Mouse (Mus musculus) liver, embryonic 13.5 days (tissue): ENCODE data around the gene Acbd5. TPM values are rescaled to one million over a fixed set of nuclear protein-coding genes. Genes with fewer than 3 reads are reported as not detected.

ENCODE experiments used
- ATAC-seq: fragments of 200-750 bp; cut with Nextera tagmentation; 2 replicates; pipeline ENCODE4 v1.8.0; 2017; ENCODE audit warnings: low read depth, mild to moderate bottlenecking, moderate number of reproducible peaks, moderate library complexity
- DNase-seq: peaks from one replicate; pipeline ENCODE4 v3.0.0; 2022
- H3K27ac ChIP-seq: fragments of 300-500 bp; sonication (generic); 2 replicates; pipeline ENCODE4 v1.5.1; 2015; ENCODE audit warnings: moderate library complexity, mild to moderate bottlenecking, inconsistent platforms
- H3K27me3 ChIP-seq: fragments of 300-500 bp; sonication (generic); 2 replicates; pipeline ENCODE4 v1.6.1; 2015; ENCODE audit warnings: mild to moderate bottlenecking, inconsistent platforms
- H3K36me3 ChIP-seq: fragments of 300-500 bp; sonication (generic); 2 replicates; pipeline ENCODE4 v1.6.1; 2015; ENCODE audit warnings: mild to moderate bottlenecking, inconsistent platforms
- H3K4me1 ChIP-seq: fragments of 300-500 bp; sonication (generic); replicated peaks from 2 replicates; pipeline ENCODE4 v1.6.1; 2015; ENCODE audit warnings: inconsistent platforms
- H3K4me2 ChIP-seq: fragments of 300-500 bp; sonication (generic); 2 replicates; pipeline ENCODE4 v1.6.1; 2015; ENCODE audit warnings: inconsistent platforms, mild to moderate bottlenecking, moderate library complexity
- H3K4me3 ChIP-seq: fragments of 300-500 bp; sonication (generic); replicated peaks from 2 replicates; pipeline ENCODE4 v1.5.1; 2015; ENCODE audit warnings: mild to moderate bottlenecking, inconsistent platforms
- H3K9ac ChIP-seq: fragments of 300-500 bp; sonication (generic); 2 replicates; pipeline ENCODE4 v1.6.1; 2015; ENCODE audit warnings: mild to moderate bottlenecking, inconsistent platforms
- H3K9me3 ChIP-seq: fragments of 300-500 bp; sonication (generic); replicated peaks from 2 replicates; pipeline ENCODE4 v1.6.1; 2016; ENCODE audit warnings: inconsistent platforms
- WGBS: fragments of 180-500 bp; shearing (Covaris S2); methylation state at CpG from one replicate; pipeline ENCODE4 v1.1.7; 2015; ENCODE audit not compliant: insufficient replicate concordance; 5-methylcytosine and 5-hydroxymethylcytosine counted together
- polyA plus RNA-seq: library from polyadenylated mRNA; unstranded; fragments of >200 nt; fragmentation: Nextera tagmentation; extraction: Ambion mirVana; gene quantifications from 2 replicates; pipeline ENCODE4 v1.2.1, GENCODE M21; 2015

Acbd5 gene
- 14.4 and 17.5 TPM in 2 replicates for polyA plus RNA-seq

- peak; percentile 93 for DNase-seq
- Histone ChIP-seq H3K9me3 (no peaks in the 10 kb centered on the region), H3K27me3 (no peaks in the 10 kb centered on the region), H3K27ac (peak within 1 kb of the TSS; percentile 96), H3K9ac (peak within 1 kb of the TSS; percentile 90), H3K4me3 (peak within 1 kb of the TSS; percentile 78), H3K4me1 (peaks cover 13% of the 10 kb centered on the region), H3K36me3 (peaks cover 5% of the 10 kb centered on the region; the same call in 1 of the 2 replicates), H3K4me2 (peak within 1 kb of the TSS; percentile 99)
- peak; percentile 92 for ATAC-seq
- WGBS: 2% methylated on average over 34 of the region's 34 CpGs
Observed at GRCm38 (mm10) chr2:23067552-23068369, at the start of gene Acbd5. Gene Acbd5, plus strand, starts transcription at chr2:23068167.

GRCm38 (mm10) chr2:23019170-23019569 lies 48.8 kb upstream of the Acbd5 start:
- Histone ChIP-seq H3K27me3 (no peaks in the 10 kb centered on the region), H3K9me3 (no peaks in the 10 kb centered on the region), H3K4me1 (peaks cover 53% of the 10 kb centered on the region), H3K4me2 (no peak overlapping the region), H3K9ac (no peak overlapping the region), H3K36me3 (0 out of 2 replicates have a peak, but pooled peaks cover 3% of the 10 kb centered on the region), H3K4me3 (no peak overlapping the region), H3K27ac (no peak overlapping the region)
- peak; percentile 25 for ATAC-seq
- no peak for DNase-seq
- WGBS: 44% methylated on average over 2 of the region's 2 CpGs

DNA sequence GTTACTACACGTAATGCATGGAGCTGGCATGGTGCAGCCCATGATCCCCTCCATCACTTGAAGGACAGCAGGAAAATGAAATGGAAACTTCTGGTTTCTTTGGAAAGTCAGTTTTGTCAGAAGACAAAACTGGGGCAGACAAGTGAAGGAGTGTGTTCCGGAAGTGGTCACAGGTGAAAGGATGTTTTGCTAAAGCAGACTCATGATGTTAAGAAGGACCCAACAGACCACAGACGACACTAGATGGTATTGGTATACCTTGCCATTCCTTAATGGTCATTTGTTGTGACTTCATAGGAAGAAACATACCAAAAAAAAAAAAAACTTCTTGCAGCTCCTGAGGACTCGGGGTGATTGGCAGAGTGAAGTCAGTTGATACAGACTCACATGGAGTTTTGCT lies 46.6 kb upstream of the Acbd5 start:
- WGBS: 70% methylated on average over 4 of the region's 4 CpGs
- H3K9me3 ChIP-seq: no peaks in the 10 kb centered on the region
- H3K36me3 ChIP-seq: 0 out of 2 replicates have a peak, but pooled peaks cover 3% of the 10 kb centered on the region
- H3K4me3 ChIP-seq: no peak overlapping the region
- H3K4me1 ChIP-seq: peaks cover 51% of the 10 kb centered on the region
- H3K4me2 ChIP-seq: peak overlapping the region; percentile 2
- H3K9ac ChIP-seq: no peak overlapping the region
- no peak for ATAC-seq
- no peak for DNase-seq
- H3K27ac ChIP-seq: peak overlapping the region; percentile 35; the same call in 1 of the 2 replicates
- H3K27me3 ChIP-seq: no peaks in the 10 kb centered on the region

DNA sequence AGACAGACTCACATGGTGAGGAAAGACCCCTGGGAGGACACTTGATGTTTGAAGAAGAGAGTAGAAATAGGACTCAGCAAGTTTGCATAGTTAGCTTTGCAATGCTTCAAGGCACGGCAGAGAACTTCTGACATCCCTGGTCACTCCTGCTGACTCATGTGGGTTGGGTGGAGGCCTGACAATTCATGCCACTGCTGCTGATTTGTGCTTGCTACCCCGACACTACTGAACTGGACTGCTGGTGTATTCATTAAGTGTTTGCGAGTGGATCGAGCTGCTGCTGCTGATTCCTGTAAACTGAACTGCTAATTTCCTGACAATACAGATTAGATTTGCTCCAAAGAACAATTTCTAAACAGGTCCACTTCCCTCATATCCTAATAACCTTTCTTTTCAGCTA lies 46.2 kb upstream of the Acbd5 start:
- H3K9ac ChIP-seq: peak overlapping the region; percentile 27
- ATAC-seq: peak; percentile 80
- H3K36me3 ChIP-seq: 0 out of 2 replicates have a peak, but pooled peaks cover 3% of the 10 kb centered on the region
- H3K4me3 ChIP-seq: no peak overlapping the region
- DNase-seq: peak; percentile 58
- 21% methylated on average over 4 of the region's 4 CpGs for WGBS
- H3K9me3 ChIP-seq: no peaks in the 10 kb centered on the region
- H3K27ac ChIP-seq: peak overlapping the region; percentile 35
- no peaks in the 10 kb centered on the region for H3K27me3 ChIP-seq
- H3K4me2 ChIP-seq: peak overlapping the region; percentile 2
- H3K4me1 ChIP-seq: peaks cover 56% of the 10 kb centered on the region

DNA sequence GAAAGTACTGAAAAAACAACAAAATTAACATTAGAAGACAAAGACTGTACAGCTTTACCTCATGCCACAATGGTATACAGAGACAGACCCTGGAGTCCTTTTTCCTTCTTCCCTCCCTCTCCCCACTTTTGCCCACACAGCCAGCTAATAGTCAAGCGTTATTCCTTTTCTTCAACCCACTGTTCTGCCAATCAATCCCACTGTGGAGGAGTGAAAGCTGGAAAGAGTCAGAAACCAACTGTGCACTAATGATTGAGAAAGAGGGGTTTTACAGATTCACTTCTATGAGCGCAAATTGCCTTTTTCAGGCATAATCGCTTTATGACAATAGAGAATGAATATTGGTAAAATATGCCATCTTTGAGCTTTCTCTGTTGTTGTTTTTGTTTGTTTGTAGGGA lies 44.9 kb upstream of the Acbd5 start:
- WGBS: 88% methylated on average over 3 of the region's 3 CpGs
- peaks cover 62% of the 10 kb centered on the region for H3K4me1 ChIP-seq
- no peak overlapping the region for H3K4me3 ChIP-seq
- H3K4me2 ChIP-seq: no peak overlapping the region
- no peak overlapping the region for H3K27ac ChIP-seq
- no peak for DNase-seq
- no peaks in the 10 kb centered on the region for H3K27me3 ChIP-seq
- ATAC-seq: no peak
- H3K9ac ChIP-seq: no peak overlapping the region
- no peaks in the 10 kb centered on the region for H3K9me3 ChIP-seq
- H3K36me3 ChIP-seq: 0 out of 2 replicates have a peak, but pooled peaks cover 3% of the 10 kb centered on the region

DNA sequence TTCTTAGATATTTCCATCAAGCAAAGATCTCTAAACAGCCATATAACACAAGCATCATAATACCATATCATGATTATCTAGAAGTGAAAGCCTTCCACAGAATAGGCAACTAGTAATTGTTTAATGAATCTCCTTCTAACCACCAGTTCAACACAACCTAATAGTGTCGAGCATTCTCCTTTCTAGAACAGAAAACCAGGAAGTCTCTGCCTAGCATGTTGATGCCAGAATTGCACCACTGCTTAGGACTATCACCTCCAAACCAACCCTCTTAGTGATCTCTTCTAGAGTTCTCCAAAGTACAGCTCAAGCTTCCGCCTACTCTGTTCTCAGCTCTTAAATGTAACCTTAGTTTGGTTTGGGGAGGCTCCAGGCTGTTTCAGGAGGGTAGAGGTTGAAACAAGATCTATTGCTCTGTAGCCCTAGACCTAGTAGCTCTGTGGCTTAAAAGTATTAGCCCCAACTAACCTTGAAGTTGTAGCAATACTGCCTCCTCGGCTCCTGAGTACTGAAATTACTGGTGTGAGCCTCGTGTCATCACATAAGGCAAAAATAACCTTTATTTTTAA lies 44.2 kb upstream of the Acbd5 start:
- no peak for DNase-seq
- Histone ChIP-seq H3K4me1 (peaks cover 62% of the 10 kb centered on the region), H3K9ac (no peak overlapping the region), H3K4me3 (no peak overlapping the region), H3K27ac (no peak overlapping the region), H3K27me3 (no peaks in the 10 kb centered on the region), H3K36me3 (0 out of 2 replicates have a peak, but pooled peaks cover 3% of the 10 kb centered on the region), H3K4me2 (no peak overlapping the region), H3K9me3 (no peaks in the 10 kb centered on the region)
- no peak for ATAC-seq
- 73% methylated on average over 4 of the region's 4 CpGs for WGBS

GRCm38 (mm10) chr2:23026379-23026778 lies 41.6 kb upstream of the Acbd5 start:
- Histone ChIP-seq H3K9ac (no peak overlapping the region), H3K4me3 (no peak overlapping the region), H3K4me2 (no peak overlapping the region), H3K27me3 (no peaks in the 10 kb centered on the region), H3K36me3 (peaks cover 18% of the 10 kb centered on the region), H3K4me1 (peaks cover 52% of the 10 kb centered on the region), H3K27ac (no peak overlapping the region), H3K9me3 (no peaks in the 10 kb centered on the region)
- ATAC-seq (peak; percentile 71), DNase-seq (no peak)
- 17% methylated on average over 1 of the region's 1 CpGs for WGBS

GRCm38 (mm10) chr2:23028826-23029225 lies 39.1 kb upstream of the Acbd5 start:
- no peak overlapping the region for H3K4me2 ChIP-seq
- H3K9me3 ChIP-seq: no peaks in the 10 kb centered on the region
- H3K27me3 ChIP-seq: no peaks in the 10 kb centered on the region
- peaks cover 40% of the 10 kb centered on the region for H3K4me1 ChIP-seq
- H3K36me3 ChIP-seq: peaks cover 18% of the 10 kb centered on the region
- WGBS: 78% methylated on average over 4 of the region's 4 CpGs
- H3K27ac ChIP-seq: no peak overlapping the region
- no peak overlapping the region for H3K4me3 ChIP-seq
- no peak for ATAC-seq
- DNase-seq: no peak
- no peak overlapping the region for H3K9ac ChIP-seq

DNA sequence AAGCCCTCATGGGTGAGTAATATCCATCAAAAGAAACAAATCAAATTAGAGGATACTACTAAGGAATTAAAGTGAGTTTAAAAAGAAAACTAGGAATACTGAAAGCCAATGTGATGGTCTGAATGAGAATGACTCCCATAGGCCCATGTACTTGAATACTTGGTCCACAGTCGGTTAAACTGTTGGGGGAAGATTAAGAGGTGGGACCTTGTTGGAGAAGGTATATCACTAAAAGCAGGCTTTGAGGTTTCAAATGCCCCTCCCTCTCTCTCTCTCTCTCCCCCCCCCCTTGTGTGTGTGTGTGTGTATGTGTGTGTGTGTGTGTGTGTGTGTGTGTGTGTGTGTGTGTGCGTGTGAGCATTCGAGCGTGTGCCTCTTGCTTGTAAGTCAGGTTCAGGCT lies 37.3 kb upstream of the Acbd5 start:
- Histone ChIP-seq H3K36me3 (peaks cover 18% of the 10 kb centered on the region), H3K27me3 (no peaks in the 10 kb centered on the region), H3K4me1 (peaks cover 40% of the 10 kb centered on the region), H3K4me3 (no peak overlapping the region), H3K27ac (no peak overlapping the region), H3K9me3 (no peaks in the 10 kb centered on the region), H3K9ac (no peak overlapping the region), H3K4me2 (no peak overlapping the region)
- WGBS: 78% methylated on average over 4 of the region's 4 CpGs
- DNase-seq (no peak), ATAC-seq (peak; percentile 56)

DNA sequence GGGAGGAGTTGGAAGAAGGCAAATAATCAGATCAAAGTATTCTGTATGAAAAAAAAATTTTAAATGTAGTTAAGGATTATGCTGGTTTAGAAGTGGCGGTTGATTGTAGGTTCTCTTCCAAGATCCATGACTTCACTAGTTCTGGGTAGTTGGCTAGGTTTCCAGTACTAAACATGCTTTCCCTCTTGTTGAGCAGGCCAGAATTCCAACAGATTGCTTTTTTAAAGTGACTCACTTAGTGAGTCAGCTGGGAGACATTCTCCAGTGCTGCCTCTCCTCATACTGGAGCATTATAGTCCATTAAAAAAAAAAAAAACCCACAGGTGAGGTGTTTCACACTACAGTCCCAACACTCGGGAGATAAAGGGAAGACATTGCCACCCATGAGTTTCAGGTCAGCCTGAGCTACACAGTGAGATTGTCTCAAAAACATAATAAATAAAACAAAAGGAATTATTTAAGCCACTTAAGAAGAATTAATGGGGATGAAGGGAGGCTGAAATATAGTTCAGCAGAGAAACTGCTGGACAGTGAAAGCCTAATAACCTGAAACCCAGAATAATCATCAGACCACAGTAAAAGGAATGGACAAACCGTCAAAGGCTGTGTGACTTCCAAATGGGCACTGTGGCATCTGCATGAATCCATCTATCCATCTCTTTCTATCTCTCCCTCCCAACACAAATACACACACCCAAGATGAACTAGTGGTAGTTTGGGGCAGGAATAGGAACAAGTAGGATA lies 33.1 kb upstream of the Acbd5 start:
- Histone ChIP-seq H3K9me3 (no peaks in the 10 kb centered on the region), H3K4me2 (no peak overlapping the region), H3K36me3 (peaks cover 13% of the 10 kb centered on the region), H3K27me3 (no peaks in the 10 kb centered on the region), H3K4me3 (no peak overlapping the region), H3K4me1 (peaks cover 51% of the 10 kb centered on the region), H3K27ac (no peak overlapping the region), H3K9ac (no peak overlapping the region)
- WGBS: 66% methylated on average over 3 of the region's 3 CpGs
- ATAC-seq (no peak), DNase-seq (no peak)

DNA sequence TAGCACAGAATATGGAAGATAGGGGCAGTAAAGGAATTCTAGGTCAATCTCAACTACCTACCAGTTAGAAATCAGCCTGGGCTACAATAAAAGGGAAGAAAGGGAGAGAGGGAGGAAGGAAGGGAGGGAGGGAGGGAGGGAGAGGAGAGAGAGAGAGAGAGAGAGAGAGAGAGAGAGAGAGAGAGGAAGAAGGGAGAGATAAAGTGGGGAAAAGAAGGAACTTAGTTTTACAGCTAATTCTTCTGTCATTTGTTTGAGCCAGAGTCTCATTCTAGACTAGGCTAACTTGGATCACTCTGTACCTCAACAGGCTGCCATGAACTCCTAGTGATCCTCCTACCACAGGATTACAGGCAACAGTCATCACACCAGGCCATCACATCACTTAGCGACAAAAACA lies 32.5 kb upstream of the Acbd5 start:
- no peak overlapping the region for H3K27ac ChIP-seq
- DNase-seq (no peak), ATAC-seq (no peak)
- WGBS: 90% methylated on average over 1 of the region's 1 CpGs
- no peaks in the 10 kb centered on the region for H3K27me3 ChIP-seq
- peaks cover 52% of the 10 kb centered on the region for H3K4me1 ChIP-seq
- no peak overlapping the region for H3K4me3 ChIP-seq
- no peaks in the 10 kb centered on the region for H3K9me3 ChIP-seq
- no peak overlapping the region for H3K4me2 ChIP-seq
- no peak overlapping the region for H3K9ac ChIP-seq
- peaks cover 8% of the 10 kb centered on the region; the same call in 1 of the 2 replicates for H3K36me3 ChIP-seq
